In the genomic region with DNA sequence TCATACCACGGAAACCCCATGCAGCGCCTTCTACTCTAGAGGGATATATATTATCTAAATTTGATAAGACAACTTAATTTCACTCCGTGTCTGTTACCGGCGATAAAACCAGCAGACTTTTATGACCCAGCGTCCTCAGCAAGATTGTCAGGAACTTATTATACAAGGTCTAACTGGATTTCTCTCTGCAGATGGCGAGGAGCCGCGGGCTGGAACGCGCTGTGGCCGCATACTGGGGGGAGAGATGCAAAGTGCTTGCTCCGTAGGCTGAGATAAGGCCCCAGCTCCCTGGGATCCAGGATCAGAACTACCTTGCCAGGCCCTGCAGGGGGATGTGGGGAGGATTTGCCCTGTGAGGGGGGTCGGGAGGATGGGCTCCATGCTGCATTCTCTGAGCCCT, we compare ENCODE assay signal across 35 mouse cellular contexts. TPM values are rescaled to one million over a fixed set of nuclear protein-coding genes. Genes with fewer than 3 reads are reported as not detected.
"Had no signal": no experiment of that assay in that cellular context is flagged by ENCODE, and none has a peak within 500 bp of the region (broad histone marks: within the 10 kb centered on the region; RNA-seq: fewer than 3 reads in every experiment).

No protein-coding gene starts in this region.

- H3K4me3 ChIP-seq: left cerebral cortex, adult 2 months; liver, embryonic 13.5 days; myocyte had no signal

- H3K9ac ChIP-seq: liver, embryonic 13.5 days had no signal

- H3K4me2 ChIP-seq: liver, embryonic 13.5 days had no signal

- H3K27ac ChIP-seq: kidney, postnatal 0 days; left cerebral cortex, adult 2 months; liver, embryonic 13.5 days had no signal

- H3K27me3 ChIP-seq: liver, embryonic 13.5 days had no signal

- DNase-seq: kidney, adult 2 months; kidney, postnatal 25 days; layer of hippocampus, postnatal 36 days; liver, embryonic 13.5 days; lung, adult 2 months; lung, postnatal 14 days; lung, postnatal 4 days; retina, postnatal 1 day; right cerebral cortex, postnatal 25 days; thymus, postnatal 25 days had no signal

- ATAC-seq: intestine, postnatal 0 days had no signal

- H3K4me1 ChIP-seq: liver, embryonic 13.5 days had no signal

- H3K36me3 ChIP-seq: liver, embryonic 13.5 days had no signal

RNA-seq across cellular contexts. Expression of a gene that starts 1.1 kb away (rescaled TPM):
- total RNA-seq: layer of hippocampus, adult 8-10 months; layer of hippocampus, postnatal 10 days; layer of hippocampus, postnatal 36 days; left cerebral cortex, adult 2 months; left cerebral cortex, postnatal 10 days; left cerebral cortex, postnatal 36 days; liver, adult 2 months; megakaryocyte progenitor cell, adult 5-6 weeks; megakaryocyte-erythroid progenitor cell, adult 5-6 weeks; monocyte, adult 5-6 weeks; neutrophil, adult 5-6 weeks had no signal
- polyA plus RNA-seq: intestine, embryonic 14.5 days; intestine, postnatal 0 days; kidney, adult 2 months; kidney, embryonic 14.5 days; kidney, postnatal 0 days; large intestine, adult 2 months; limb, embryonic 11.5 days; limb, embryonic 14.5 days; liver, adult 2 months; liver, embryonic 13.5 days; liver, embryonic 16.5 days; lung, adult 2 months; lung, embryonic 16.5 days; myocyte; neural tube, embryonic 11.5 days; small intestine, adult 2 months; spleen, adult 2 months; stomach, embryonic 16.5 days; thymus, postnatal 0 days had no signal

RNA-seq across cellular contexts. Expression of a gene that starts 34.0 kb away (rescaled TPM):
- total RNA-seq: megakaryocyte-erythroid progenitor cell, adult 5-6 weeks had no signal
